Mouse (Mus musculus) heart, postnatal 0 days (tissue): ENCODE measurements around the gene Jakmip3.

Source experiments
- CTCF ChIP-seq: IDR thresholded peaks from 2 replicates; pipeline ENCODE4 v1.5.1; 2016; ENCODE audit warnings: antibody characterized with exemption, control low read depth, low read depth
- EP300 ChIP-seq: IDR thresholded peaks from 2 replicates; pipeline ENCODE4 v1.6.1; 2016; ENCODE audit warnings: antibody characterized with exemption, low read depth

- TF ChIP-seq CTCF, result no peak
- TF ChIP-seq EP300, result no peak
Measured at GRCm38 (mm10) chr7:139075054-139075794, 134.7 kb downstream of the Jakmip3 start.
